In the genomic region with DNA sequence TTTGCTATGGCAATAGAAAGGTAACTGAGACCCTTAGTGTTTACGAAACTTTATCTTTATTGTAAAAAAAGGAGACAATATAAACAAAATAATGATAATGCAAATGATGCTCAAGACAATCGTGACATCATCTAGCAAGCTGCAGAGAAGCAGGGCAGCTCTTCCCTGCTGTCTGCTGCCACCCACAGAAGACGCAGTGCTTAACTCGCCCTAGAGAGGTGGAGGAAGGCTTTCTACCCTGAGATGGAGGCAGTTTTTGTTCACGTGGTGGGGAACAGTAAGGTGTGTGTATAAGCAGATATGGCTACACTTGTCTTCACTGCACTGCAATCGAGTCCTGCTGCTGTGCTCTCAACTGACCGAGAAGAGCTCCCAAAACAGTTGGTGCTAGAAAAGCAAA, we compare ENCODE assay signal across 25 mouse cellular contexts. TPM values are rescaled to one million over a fixed set of nuclear protein-coding genes. Genes with fewer than 3 reads are reported as not detected.
"Had no signal": no experiment of that assay in that cellular context is flagged by ENCODE, and none has a peak within 500 bp of the region (broad histone marks: within the 10 kb centered on the region; RNA-seq: fewer than 3 reads in every experiment).

No protein-coding gene starts in this region.

- H3K4me1 ChIP-seq: heart, embryonic 10.5 days; heart, embryonic 12.5 days; hindbrain, embryonic 13.5 days; hindbrain, embryonic 15.5 days; kidney, embryonic 15.5 days; limb, embryonic 10.5 days; limb, embryonic 12.5 days; liver, embryonic 13.5 days; liver, embryonic 15.5 days had no signal

- H3K4me3 ChIP-seq: heart, embryonic 10.5 days; heart, embryonic 12.5 days; hindbrain, embryonic 13.5 days; hindbrain, embryonic 15.5 days; kidney, embryonic 15.5 days; limb, embryonic 10.5 days; limb, embryonic 12.5 days; liver, embryonic 13.5 days; liver, embryonic 15.5 days had no signal

- DNase-seq: gastrocnemius, postnatal 14 days; gastrocnemius, postnatal 36 days; heart, adult 18-20 months; heart, postnatal 10 days; kidney, adult 11 months; kidney, adult 2 months; kidney, adult 9 months; kidney, postnatal 14 days; kidney, postnatal 36 days; layer of hippocampus, adult 9-11 months; layer of hippocampus, postnatal 36 days; liver; liver, embryonic 13.5 days had no signal

- H3K27ac ChIP-seq: heart, embryonic 10.5 days; hindbrain, embryonic 13.5 days; hindbrain, embryonic 15.5 days; hindbrain, postnatal 0 days; kidney, embryonic 15.5 days; kidney, postnatal 0 days; limb, embryonic 10.5 days; limb, embryonic 12.5 days; liver, embryonic 13.5 days; liver, embryonic 15.5 days had no signal

RNA-seq across cellular contexts. Expression of gene Acr, which starts 14.4 kb away (rescaled TPM):
- total RNA-seq: gastrocnemius, adult 18-20 months; hematopoietic stem cell, adult 5-6 weeks had no signal
- polyA plus RNA-seq: kidney, postnatal 0 days; limb, embryonic 10.5 days; limb, embryonic 12.5 days; liver, embryonic 15.5 days had no signal
